Mouse (Mus musculus): ENCODE measurements around the gene Jmjd6.
"Not testable (repeated sequence)": the region's sequence is repeated elsewhere in the genome, so short reads cannot be mapped to it uniquely, and the experiment has no call there.

The Jmjd6 gene

GRCm38 (mm10) chr11:116837441-116837840 is 5.8 kb downstream of the Jmjd6 start:
- H3K9me3 ChIP-seq (ENCODE audit: low read length): no peaks in the 10 kb centered on the region
- H3K27me3 ChIP-seq (ENCODE audit: insufficient read depth, low read length): no peaks in the 10 kb centered on the region
- peaks cover 95% of the 10 kb centered on the region for H3K36me3 ChIP-seq (ENCODE audit: insufficient read depth, low read length)
- no peak overlapping the region for H3K4me3 ChIP-seq (replicated peaks; ENCODE audit: low read length)
- TF ChIP-seq CTCF (conservative IDR thresholded peaks at IDR 0.05; ENCODE audit: low read length) (peak; percentile 32; the same call in 1 of the 2 replicates), POU5F1 (IDR thresholded peaks at IDR 0.05; ENCODE audit: borderline replicate concordance, low read length) (no peak)
- peaks cover 95% of the 10 kb centered on the region for H3K4me1 ChIP-seq (replicated peaks; ENCODE audit: low read depth, low read length)

GRCm38 (mm10) chr11:116836283-116836682 is 7.0 kb downstream of the Jmjd6 start:
- Histone ChIP-seq H3K4me3 (replicated peaks; ENCODE audit: low read length) (no peak overlapping the region), H3K9me3 (ENCODE audit: low read length) (no peaks in the 10 kb centered on the region), H3K27me3 (ENCODE audit: insufficient read depth, low read length) (no peaks in the 10 kb centered on the region), H3K36me3 (ENCODE audit: insufficient read depth, low read length) (peaks cover 86% of the 10 kb centered on the region), H3K4me1 (replicated peaks; ENCODE audit: low read depth, low read length) (peaks cover 98% of the 10 kb centered on the region)
- TF ChIP-seq CTCF (conservative IDR thresholded peaks at IDR 0.05; ENCODE audit: low read length) (no peak), NANOG (IDR thresholded peaks at IDR 0.05; ENCODE audit: borderline replicate concordance, low read length) (no peak), POU5F1 (IDR thresholded peaks at IDR 0.05; ENCODE audit: borderline replicate concordance, low read length) (no peak)

GRCm38 (mm10) chr11:116834954-116835353 is 8.3 kb downstream of the Jmjd6 start:
- TF ChIP-seq POU5F1 (IDR thresholded peaks at IDR 0.05; ENCODE audit: borderline replicate concordance, low read length) (no peak), NANOG (IDR thresholded peaks at IDR 0.05; ENCODE audit: borderline replicate concordance, low read length) (no peak), CTCF (conservative IDR thresholded peaks at IDR 0.05; ENCODE audit: low read length) (no peak)
- Histone ChIP-seq H3K4me1 (replicated peaks; ENCODE audit: low read depth, low read length) (peaks cover 91% of the 10 kb centered on the region), H3K36me3 (ENCODE audit: insufficient read depth, low read length) (peaks cover 72% of the 10 kb centered on the region)

GRCm38 (mm10) chr11:116832172-116832685 is 11.0 kb downstream of the Jmjd6 start:
- peaks cover 13% of the 10 kb centered on the region for H3K27me3 ChIP-seq (ENCODE audit: insufficient read depth, low read length)
- peaks cover 83% of the 10 kb centered on the region for H3K4me1 ChIP-seq (replicated peaks; ENCODE audit: low read depth, low read length)
- no peaks in the 10 kb centered on the region for H3K9me3 ChIP-seq (ENCODE audit: low read length)
- no peak for TF ChIP-seq NANOG (IDR thresholded peaks at IDR 0.05; ENCODE audit: borderline replicate concordance, low read length)
- TF ChIP-seq CTCF (conservative IDR thresholded peaks at IDR 0.05; ENCODE audit: low read length): no peak
- no peak for TF ChIP-seq POU5F1 (IDR thresholded peaks at IDR 0.05; ENCODE audit: borderline replicate concordance, low read length)
- H3K4me3 ChIP-seq (replicated peaks; ENCODE audit: low read length): no peak overlapping the region
- H3K36me3 ChIP-seq (ENCODE audit: insufficient read depth, low read length): peaks cover 45% of the 10 kb centered on the region

More at GRCm38 (mm10) chr11:116834954-116835353, 8.3 kb downstream of the Jmjd6 start:
- H3K9me3 ChIP-seq (ENCODE audit: low read length): no peaks in the 10 kb centered on the region
- H3K4me3 ChIP-seq (replicated peaks; ENCODE audit: low read length): no peak overlapping the region
- H3K27me3 ChIP-seq (ENCODE audit: insufficient read depth, low read length): no peaks in the 10 kb centered on the region

GRCm38 (mm10) chr11:116827534-116828165 is 15.6 kb downstream of the Jmjd6 start, which contains the start of gene Mxra7:
TSS of gene Mxra7 (minus strand) at chr11:116828046.
- Histone ChIP-seq H3K27me3 (ENCODE audit: insufficient read depth, low read length) (peaks cover 26% of the 10 kb centered on the region), H3K4me1 (replicated peaks; ENCODE audit: low read depth, low read length) (peaks cover 60% of the 10 kb centered on the region), H3K36me3 (ENCODE audit: insufficient read depth, low read length) (peaks cover 1% of the 10 kb centered on the region; the same call in 1 of the 2 replicates), H3K9me3 (ENCODE audit: low read length) (no peaks in the 10 kb centered on the region), H3K4me3 (replicated peaks; ENCODE audit: low read length) (peak within 1 kb of the TSS; percentile 91)
- TF ChIP-seq CTCF (conservative IDR thresholded peaks at IDR 0.05; ENCODE audit: low read length) (no peak), NANOG (IDR thresholded peaks at IDR 0.05; ENCODE audit: borderline replicate concordance, low read length) (no peak), POU5F1 (IDR thresholded peaks at IDR 0.05; ENCODE audit: borderline replicate concordance, low read length) (no peak)

- TF ChIP-seq POU5F1 (IDR thresholded peaks at IDR 0.05; ENCODE audit: borderline replicate concordance, low read length) (no peak), CTCF (conservative IDR thresholded peaks at IDR 0.05; ENCODE audit: low read length) (no peak), NANOG (IDR thresholded peaks at IDR 0.05; ENCODE audit: borderline replicate concordance, low read length) (no peak; the same call in 1 of the 2 replicates)
- peak overlapping the region; percentile 91 for H3K4me3 ChIP-seq (replicated peaks; ENCODE audit: low read length)
- no peaks in the 10 kb centered on the region for H3K9me3 ChIP-seq (ENCODE audit: low read length)
- H3K27me3 ChIP-seq (ENCODE audit: insufficient read depth, low read length): peaks cover 26% of the 10 kb centered on the region
- H3K4me1 ChIP-seq (replicated peaks; ENCODE audit: low read depth, low read length): peaks cover 61% of the 10 kb centered on the region
- H3K36me3 ChIP-seq (ENCODE audit: insufficient read depth, low read length): no peaks in the 10 kb centered on the region
Measured at GRCm38 (mm10) chr11:116826550-116827504, 16.4 kb downstream of the Jmjd6 start.

DNA sequence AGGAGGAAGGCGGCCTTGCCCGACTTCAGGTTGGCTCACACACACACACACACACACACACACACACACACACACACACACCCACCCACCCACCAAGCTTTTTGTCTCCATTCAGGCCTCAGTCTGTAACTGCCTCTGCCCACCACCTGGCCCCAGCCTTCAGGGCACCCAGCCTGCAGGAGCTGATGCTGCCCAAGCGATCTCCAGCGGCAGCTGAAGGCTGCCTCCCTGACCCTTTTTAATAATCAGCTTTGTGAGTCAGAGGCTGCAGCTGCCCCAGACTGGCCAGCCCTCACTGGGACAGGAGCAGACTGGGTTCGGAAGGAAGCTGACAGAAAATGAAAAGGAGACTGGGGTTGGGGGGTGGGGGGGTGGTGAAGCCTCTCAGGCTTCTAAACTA is 18.0 kb downstream of the Jmjd6 start:
- Histone ChIP-seq H3K4me1 (replicated peaks; ENCODE audit: low read depth, low read length) (peaks cover 51% of the 10 kb centered on the region), H3K4me3 (replicated peaks; ENCODE audit: low read length) (no peak overlapping the region), H3K27me3 (ENCODE audit: insufficient read depth, low read length) (peaks cover 26% of the 10 kb centered on the region), H3K36me3 (ENCODE audit: insufficient read depth, low read length) (no peaks in the 10 kb centered on the region), H3K9me3 (ENCODE audit: low read length) (no peaks in the 10 kb centered on the region)
- TF ChIP-seq NANOG (IDR thresholded peaks at IDR 0.05; ENCODE audit: borderline replicate concordance, low read length): no peak
- TF ChIP-seq POU5F1 (IDR thresholded peaks at IDR 0.05; ENCODE audit: borderline replicate concordance, low read length): no peak
- TF ChIP-seq CTCF (conservative IDR thresholded peaks at IDR 0.05; ENCODE audit: low read length): no peak

GRCm38 (mm10) chr11:116823885-116824284 is 19.4 kb downstream of the Jmjd6 start:
- H3K36me3 ChIP-seq (ENCODE audit: insufficient read depth, low read length); H3K4me3 ChIP-seq (replicated peaks; ENCODE audit: low read length); H3K9me3 ChIP-seq (ENCODE audit: low read length): not testable (repeated sequence)
- Histone ChIP-seq H3K27me3 (ENCODE audit: insufficient read depth, low read length) (peaks cover 26% of the 10 kb centered on the region), H3K4me1 (replicated peaks; ENCODE audit: low read depth, low read length) (peaks cover 46% of the 10 kb centered on the region)
